Mouse (Mus musculus) CH12F3 (cell line): Measurements from ENCODE around the gene Gm11236.
"Not testable (repeated sequence)": the region's sequence is repeated elsewhere in the genome, so short reads cannot be mapped to it uniquely, and the experiment has no call there.

Experiments
- in situ Hi-C: fragments of 300-500 bp; cut with MboI; formaldehyde crosslinking; loops from 2 replicates; pipeline ENCODE4 v1.14.3; 2020; ENCODE audit warnings: low sequenced_read_pairs

The Gm11236 gene

GRCm38 (mm10) chr4:73637821-73638220, at the start of gene Gm11236:
TSS of gene Gm11236 (plus strand) at chr4:73638121.
- in situ Hi-C loops, result not testable (repeated sequence)

GRCm38 (mm10) chr4:73599248-73599647, 38.7 kb upstream of the Gm11236 start:
- in situ Hi-C loops, result loop anchor here (10.0 kb wide), 1 partner anchor 626 kb away; no protein-coding TSS in a partner anchor

- in situ Hi-C loops, result not testable (repeated sequence)
These were observed 30.3 kb upstream of the Gm11236 start, which contains the start of gene Gm11238 for GRCm38 (mm10) chr4:73607581-73607980. TSS of gene Gm11238 (plus strand) at chr4:73607881.

- in situ Hi-C loops, result not testable (repeated sequence)
These were observed 15.2 kb upstream of the Gm11236 start, which contains the start of gene Gm11237 for GRCm38 (mm10) chr4:73622684-73623083. TSS of gene Gm11237 (plus strand) at chr4:73622984.

GRCm38 (mm10) chr4:73661864-73662263, 23.9 kb downstream of the Gm11236 start:
- in situ Hi-C loops, result not testable (repeated sequence)

GRCm38 (mm10) chr4:73668054-73668453, 30.1 kb downstream of the Gm11236 start, which contains the start of gene Gm11239:
TSS of gene Gm11239 (plus strand) at chr4:73668354.
- in situ Hi-C loops, result not testable (repeated sequence)

GRCm38 (mm10) chr4:73683216-73683615, 45.3 kb downstream of the Gm11236 start, which contains the start of gene Gm428:
TSS of gene Gm428 (plus strand) at chr4:73683516.
- in situ Hi-C loops, result not testable (repeated sequence)
